Mouse (Mus musculus) bone marrow macrophage, adult 2 months (primary cell): ENCODE measurements around the gene Lypd6b.

Experiments
- CTCF ChIP-seq: IDR thresholded peaks from 2 replicates; pipeline ENCODE4 v1.5.1; 2012; ENCODE audit warnings: low read depth, mild to moderate bottlenecking, low read length, moderate library complexity
- POLR2A ChIP-seq: IDR thresholded peaks from 2 replicates; pipeline ENCODE4 v1.6.1; 2012; ENCODE audit warnings: mild to moderate bottlenecking, low read depth, low read length, borderline replicate concordance

DNA sequence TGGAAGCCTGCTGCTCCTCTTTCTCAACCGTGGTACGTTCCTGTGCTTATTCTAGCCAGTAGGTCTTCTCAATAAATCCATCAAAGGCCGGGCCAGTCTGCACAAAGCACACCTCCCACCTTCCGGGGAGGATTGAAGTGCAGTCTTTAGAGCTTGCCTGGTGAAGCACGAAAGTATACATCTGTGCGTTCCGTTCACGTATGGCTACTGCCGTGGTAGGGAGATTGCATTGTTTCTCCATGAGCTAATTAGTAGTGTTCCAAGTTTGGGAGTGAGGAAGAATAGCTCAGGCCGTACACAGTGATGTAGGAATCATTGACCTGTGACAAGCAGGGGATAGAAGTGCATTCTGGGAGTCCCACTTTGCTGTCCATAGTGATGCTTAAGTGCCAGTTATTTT, 130.0 kb downstream of the Lypd6b start:
- TF ChIP-seq CTCF, result no peak
- no peak for TF ChIP-seq POLR2A
